Comparison of ENCODE assay signal across 8 mouse cellular contexts in genomic region chr3:90450874-90451273, GRCm38 (mm10). TPM values are rescaled to one million over a fixed set of nuclear protein-coding genes. Genes with fewer than 3 reads are reported as not detected.
DNase-seq lines count a peak whose midpoint lies in the region; ATAC-seq and TF ChIP-seq lines count a peak whose summit lies in the region.

No protein-coding gene starts in this region.

- no peak for TF ChIP-seq CTCF in G1E (IDR thresholded peaks at IDR 0.05; ENCODE audit: low read depth, low read length)

- H3K4me1 ChIP-seq in erythroblast, embryonic 14.5 days (ENCODE audit: control insufficient read depth) = peaks cover 18% of the 10 kb centered on the region
- peaks cover 15% of the 10 kb centered on the region for H3K4me1 ChIP-seq in kidney, embryonic 16.5 days (ENCODE audit: insufficient read depth, low read length)
- peaks cover 24% of the 10 kb centered on the region for H3K4me1 ChIP-seq in G1E (ENCODE audit: insufficient read depth, low read depth, low read length)
- peaks cover 12% of the 10 kb centered on the region for H3K4me1 ChIP-seq in limb, embryonic 15.5 days

- H3K4me2 ChIP-seq in kidney, embryonic 16.5 days (replicated peaks; ENCODE audit: low read depth, low read length) = peak overlapping the region; percentile 4
- no peak overlapping the region for H3K4me2 ChIP-seq in limb, embryonic 15.5 days

- peak overlapping the region; percentile 50 for H3K4me3 ChIP-seq in erythroblast, embryonic 14.5 days (replicated peaks)
- no peak overlapping the region for H3K4me3 ChIP-seq in kidney, embryonic 16.5 days (ENCODE audit: low read length)
- peak overlapping the region; percentile 20; the same call in 1 of the 2 replicates for H3K4me3 ChIP-seq in G1E (ENCODE audit: low read depth, low read length)
- 0 out of 2 replicates have a peak overlapping the region, but pooled peaks have one; percentile 3 for H3K4me3 ChIP-seq in limb, embryonic 15.5 days

- H3K27ac ChIP-seq in kidney, embryonic 16.5 days (ENCODE audit: low read length) = no peak overlapping the region; the same call in 1 of the 2 replicates
- H3K27ac ChIP-seq in limb, embryonic 15.5 days = no peak overlapping the region

- WGBS in kidney, embryonic 16.5 days = 31% methylated on average over 12 of the region's 12 CpGs
- WGBS in limb, embryonic 15.5 days = 26% methylated on average over 12 of the region's 12 CpGs

- no peaks in the 10 kb centered on the region for H3K9me3 ChIP-seq in erythroblast, embryonic 14.5 days (ENCODE audit: control insufficient read depth, low read length)
- no peaks in the 10 kb centered on the region for H3K9me3 ChIP-seq in kidney, embryonic 16.5 days (ENCODE audit: low read length)
- H3K9me3 ChIP-seq in G1E (replicated peaks) = no peaks in the 10 kb centered on the region
- no peaks in the 10 kb centered on the region for H3K9me3 ChIP-seq in limb, embryonic 15.5 days

- H3K36me3 ChIP-seq in erythroblast, embryonic 14.5 days (ENCODE audit: control insufficient read depth) = no peaks in the 10 kb centered on the region
- no peaks in the 10 kb centered on the region for H3K36me3 ChIP-seq in kidney, embryonic 16.5 days (ENCODE audit: insufficient read depth, low read length)
- H3K36me3 ChIP-seq in G1E (replicated peaks) = no peaks in the 10 kb centered on the region
- H3K36me3 ChIP-seq in limb, embryonic 15.5 days = no peaks in the 10 kb centered on the region

- no peak for DNase-seq in kidney, postnatal 4 days
- DNase-seq in G1E (ENCODE audit: low spot score) = no peak
- DNase-seq in frontal cortex, postnatal 25 days (ENCODE audit: low spot score in 2 of 2) = no peak
- DNase-seq in urinary bladder, postnatal 36 days (ENCODE audit: low spot score in 2 of 2) = no peak

- H3K9ac ChIP-seq in kidney, embryonic 16.5 days (replicated peaks; ENCODE audit: low read length) = no peak overlapping the region
- H3K9ac ChIP-seq in limb, embryonic 15.5 days = no peak overlapping the region

- ATAC-seq in erythroblast, adult 5-6 weeks (replicated peaks; ENCODE audit: low FRiP score, poor library complexity, severe bottlenecking) = no peak
- no peak for ATAC-seq in kidney, embryonic 16.5 days (ENCODE audit: low FRiP score, low TSS enrichment)
- no peak for ATAC-seq in G1E (ENCODE audit: extremely low read depth, insufficient number of reproducible peaks, low FRiP score, poor library complexity, severe bottlenecking)
- no peak for ATAC-seq in limb, embryonic 15.5 days (ENCODE audit: insufficient number of reproducible peaks, low FRiP score, low TSS enrichment, low read depth)

- H3K27me3 ChIP-seq in erythroblast, embryonic 14.5 days (ENCODE audit: control insufficient read depth) = peaks cover 5% of the 10 kb centered on the region
- H3K27me3 ChIP-seq in kidney, embryonic 16.5 days (ENCODE audit: insufficient read depth, low read length) = no peaks in the 10 kb centered on the region
- peaks cover 32% of the 10 kb centered on the region for H3K27me3 ChIP-seq in G1E (ENCODE audit: insufficient read depth, low read length)
- H3K27me3 ChIP-seq in limb, embryonic 15.5 days = no peaks in the 10 kb centered on the region

RNA-seq across cellular contexts. Expression of gene Npr1, which starts 14.8 kb away (rescaled TPM):
- 0.04 and 0.05 TPM in 2 replicates for polyA plus RNA-seq in erythroblast, embryonic 14.5 days (2012)
- total RNA-seq in erythroblast, adult 5-6 weeks (2015; ENCODE audit: low replicate concordance) = not detected in 2 replicates
- total RNA-seq in erythroblast, adult 5-6 weeks (2017; ENCODE audit: low replicate concordance) = 0.84 TPM in 1 of 2 replicates, not detected in the other
- polyA plus RNA-seq in kidney, embryonic 16.5 days (2015; fragmentation: Nextera tagmentation; extraction: Ambion mirVana) = 20.0 and 20.5 TPM in 2 replicates
- total RNA-seq in G1E (2014; fragmentation: Nextera tagmentation) (not detected in 2 replicates), G1E (2017) (not detected in 2 replicates)
- not detected in 2 replicates for polyA plus RNA-seq in G1E (2012)
- 5.4 and 6.7 TPM in 2 replicates for polyA plus RNA-seq in limb, embryonic 15.5 days (2015; fragmentation: Nextera tagmentation; extraction: Ambion mirVana)

RNA-seq across cellular contexts. Expression of gene Ints3, which starts 17.5 kb away (rescaled TPM):
- 1.7 and 2.2 TPM in 2 replicates for polyA plus RNA-seq in erythroblast, embryonic 14.5 days (2012)
- 6.0 and 6.9 TPM in 2 replicates for total RNA-seq in erythroblast, adult 5-6 weeks (2015; ENCODE audit: low replicate concordance)
- total RNA-seq in erythroblast, adult 5-6 weeks (2017; ENCODE audit: low replicate concordance) = 5.1 and 10.5 TPM in 2 replicates
- polyA plus RNA-seq in kidney, embryonic 16.5 days (2015; fragmentation: Nextera tagmentation; extraction: Ambion mirVana) = 32.7 and 33.3 TPM in 2 replicates
- total RNA-seq in G1E (2014; fragmentation: Nextera tagmentation) (36.7 and 47.0 TPM in 2 replicates), G1E (2017) (32.5 and 36.2 TPM in 2 replicates)
- 28.2 and 30.8 TPM in 2 replicates for polyA plus RNA-seq in G1E (2012)
- polyA plus RNA-seq in limb, embryonic 15.5 days (2015; fragmentation: Nextera tagmentation; extraction: Ambion mirVana) = 25.6 and 28.0 TPM in 2 replicates

RNA-seq across cellular contexts. Expression of gene Ilf2, which starts 25.1 kb away (rescaled TPM):
- polyA plus RNA-seq in erythroblast, embryonic 14.5 days (2012) = 1.1 and 1.6 TPM in 2 replicates
- 25.9 and 29.9 TPM in 2 replicates for total RNA-seq in erythroblast, adult 5-6 weeks (2015; ENCODE audit: low replicate concordance)
- 37.6 and 44.0 TPM in 2 replicates for total RNA-seq in erythroblast, adult 5-6 weeks (2017; ENCODE audit: low replicate concordance)
- polyA plus RNA-seq in kidney, embryonic 16.5 days (2015; fragmentation: Nextera tagmentation; extraction: Ambion mirVana) = 219 and 223 TPM in 2 replicates
- total RNA-seq in G1E (2014; fragmentation: Nextera tagmentation) (92.4 and 100 TPM in 2 replicates), G1E (2017) (168 and 181 TPM in 2 replicates)
- 15.4 and 21.3 TPM in 2 replicates for polyA plus RNA-seq in G1E (2012)
- polyA plus RNA-seq in limb, embryonic 15.5 days (2015; fragmentation: Nextera tagmentation; extraction: Ambion mirVana) = 171 and 176 TPM in 2 replicates

RNA-seq across cellular contexts. Expression of gene Snapin, which starts 40.0 kb away (rescaled TPM):
- 0.11 and 0.14 TPM in 2 replicates for polyA plus RNA-seq in erythroblast, embryonic 14.5 days (2012)
- total RNA-seq in erythroblast, adult 5-6 weeks (2015; ENCODE audit: low replicate concordance) = 6.3 and 11.5 TPM in 2 replicates
- total RNA-seq in erythroblast, adult 5-6 weeks (2017; ENCODE audit: low replicate concordance) = 10.7 and 13.4 TPM in 2 replicates
- 73.9 and 80.1 TPM in 2 replicates for polyA plus RNA-seq in kidney, embryonic 16.5 days (2015; fragmentation: Nextera tagmentation; extraction: Ambion mirVana)
- 58.0 and 61.9 TPM in 2 replicates for total RNA-seq in G1E (2014; fragmentation: Nextera tagmentation)
- total RNA-seq in G1E (2017) = 42.5 and 46.2 TPM in 2 replicates
- polyA plus RNA-seq in G1E (2012) = 3.4 and 3.5 TPM in 2 replicates
- 89.9 and 95.4 TPM in 2 replicates for polyA plus RNA-seq in limb, embryonic 15.5 days (2015; fragmentation: Nextera tagmentation; extraction: Ambion mirVana)

RNA-seq across cellular contexts. Expression of gene Chtop, which starts 58.4 kb away (rescaled TPM):
- polyA plus RNA-seq in erythroblast, embryonic 14.5 days (2012) = 7.2 and 8.0 TPM in 2 replicates
- 33.0 and 49.1 TPM in 2 replicates for total RNA-seq in erythroblast, adult 5-6 weeks (2015; ENCODE audit: low replicate concordance)
- 37.8 and 45.3 TPM in 2 replicates for total RNA-seq in erythroblast, adult 5-6 weeks (2017; ENCODE audit: low replicate concordance)
- polyA plus RNA-seq in kidney, embryonic 16.5 days (2015; fragmentation: Nextera tagmentation; extraction: Ambion mirVana) = 135 and 144 TPM in 2 replicates
- 78.6 and 89.8 TPM in 2 replicates for total RNA-seq in G1E (2014; fragmentation: Nextera tagmentation)
- 133 and 135 TPM in 2 replicates for total RNA-seq in G1E (2017)
- 97.0 and 110 TPM in 2 replicates for polyA plus RNA-seq in G1E (2012)
- polyA plus RNA-seq in limb, embryonic 15.5 days (2015; fragmentation: Nextera tagmentation; extraction: Ambion mirVana) = 146 and 147 TPM in 2 replicates
